Comparison of ENCODE assay signal across 9 mouse cellular contexts in the genomic region with DNA sequence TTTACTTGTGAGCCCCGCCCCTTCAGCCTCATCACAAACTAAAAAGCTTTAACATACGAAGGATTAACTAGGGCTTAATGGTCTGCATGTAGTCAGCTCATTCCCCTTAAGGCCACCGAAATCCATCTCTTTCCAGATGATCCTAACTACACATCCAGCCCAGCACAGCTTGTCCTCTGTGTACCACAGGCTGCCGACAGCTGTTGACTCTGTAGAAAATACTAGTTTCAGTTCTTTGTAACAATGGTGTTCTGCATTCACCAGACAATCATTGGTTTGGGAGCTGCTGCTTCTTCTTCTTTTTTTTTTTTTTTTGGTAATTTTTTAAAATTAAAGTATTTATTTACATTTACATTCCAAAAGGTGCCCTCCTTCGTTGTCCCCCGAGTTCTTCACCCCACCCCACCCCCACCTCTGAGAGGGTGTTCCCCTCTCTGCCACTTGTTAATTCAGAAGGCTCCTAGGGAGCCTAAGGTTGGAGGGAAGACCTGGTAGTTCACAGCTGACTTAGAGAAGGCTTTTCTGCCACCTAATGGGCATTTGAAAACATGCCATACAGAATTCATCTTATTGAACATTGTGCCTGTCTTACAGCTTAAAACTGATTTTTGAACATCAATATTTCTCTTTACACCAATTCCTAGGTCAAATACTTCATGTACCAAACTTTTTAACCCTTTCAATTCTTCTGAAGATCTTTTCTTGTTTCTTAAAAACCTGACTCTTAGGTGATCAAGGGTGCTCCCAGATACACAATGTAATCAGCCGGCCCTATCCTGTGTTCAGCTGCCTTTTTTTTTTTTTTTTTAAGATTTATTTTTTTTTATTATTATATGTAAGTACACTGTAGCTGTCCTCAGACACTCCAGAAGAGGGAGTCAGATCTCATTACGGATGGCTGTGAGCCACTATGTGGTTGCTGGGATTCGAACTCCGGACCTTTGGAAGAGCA. TPM values are rescaled to one million over a fixed set of nuclear protein-coding genes. Genes with fewer than 3 reads are reported as not detected.
DNase-seq lines count a peak whose midpoint lies in the region; ATAC-seq and TF ChIP-seq lines count a peak whose summit lies in the region.
"Had no signal": no experiment of that assay in that cellular context is flagged by ENCODE, and none has a peak within 500 bp of the region (broad histone marks: within the 10 kb centered on the region; RNA-seq: fewer than 3 reads in every experiment).

No protein-coding gene starts in this region.

- no peak overlapping the region for H3K9ac ChIP-seq in stomach, postnatal 0 days (ENCODE audit: low read length)
- H3K9ac ChIP-seq: limb, embryonic 15.5 days had no signal

- H3K27me3 ChIP-seq in stomach, postnatal 0 days (ENCODE audit: control insufficient read depth, insufficient read depth, low read length): no peaks in the 10 kb centered on the region
- H3K27me3 ChIP-seq: limb, embryonic 15.5 days had no signal

- no peaks in the 10 kb centered on the region for H3K9me3 ChIP-seq in stomach, postnatal 0 days (ENCODE audit: control insufficient read depth, low read length)
- H3K9me3 ChIP-seq: limb, embryonic 15.5 days had no signal

- no peaks in the 10 kb centered on the region for H3K4me1 ChIP-seq in stomach, postnatal 0 days (replicated peaks; ENCODE audit: control insufficient read depth, insufficient read depth)
- H3K4me1 ChIP-seq: limb, embryonic 15.5 days had no signal

- H3K27ac ChIP-seq in stomach, postnatal 0 days (replicated peaks): no peak overlapping the region
- H3K27ac ChIP-seq: limb, embryonic 15.5 days had no signal

- intact Hi-C loops in heart, postnatal 25 days (cut with DNase I): loop anchor here (2.0 kb wide), 1 partner anchor 34 kb away; no protein-coding TSS in a partner anchor

- peak; percentile 76 for TF ChIP-seq CTCF in stomach, postnatal 0 days (IDR thresholded peaks at IDR 0.05; ENCODE audit: low read depth)

- no peak overlapping the region for H3K4me2 ChIP-seq in stomach, postnatal 0 days (replicated peaks; ENCODE audit: low read depth)
- H3K4me2 ChIP-seq: limb, embryonic 15.5 days had no signal

- TF ChIP-seq EP300 in stomach, postnatal 0 days (optimal IDR thresholded peaks at IDR 0.05): no peak

- ATAC-seq in inflammation-experienced regulatory T-cells, adult 6 months: peak; percentile 80
- ATAC-seq in stomach, postnatal 0 days (ENCODE audit: low FRiP score, low TSS enrichment): peak; percentile 65; the same call in 1 of the 2 replicates

- peak; percentile 84 for DNase-seq in heart, adult 11 months
- DNase-seq in heart, postnatal 25 days (ENCODE audit: low spot score): no peak
- DNase-seq in 3134 (ENCODE audit: extremely low read depth, insufficient read length, low spot score): peak; percentile 23
- peak; percentile 35 for DNase-seq in Muller cell, postnatal 12 days (ENCODE audit: inconsistent ontology term)
- no peak for DNase-seq in stomach, postnatal 0 days (ENCODE audit: low spot score)
- no peak for DNase-seq in right cerebral cortex, adult 18-20 months
- DNase-seq in adrenal gland, postnatal 14 days: no peak

- 49% methylated on average over 10 of the region's 10 CpGs for WGBS in stomach, postnatal 0 days

- no peak overlapping the region for H3K4me3 ChIP-seq in stomach, postnatal 0 days (ENCODE audit: low read depth, low read length)
- H3K4me3 ChIP-seq: limb, embryonic 15.5 days had no signal

- 0 out of 2 replicates have a peak, but pooled peaks cover 2% of the 10 kb centered on the region for H3K36me3 ChIP-seq in stomach, postnatal 0 days (ENCODE audit: control insufficient read depth, insufficient read depth, low read length)

RNA-seq across cellular contexts. Expression of a gene that starts 23.2 kb away (rescaled TPM):
- total RNA-seq in heart, postnatal 25 days (2021): 10 to 100 TPM; 23.4 to 32.9 TPM
- polyA plus RNA-seq in inflammation-experienced regulatory T-cells, adult 6 months (2017; shearing (Covaris generic)): 10 to 100 TPM; 13.2 to 20.9 (median 15.5) TPM
- 21.1 and 22.3 TPM in 2 replicates for polyA plus RNA-seq in stomach, postnatal 0 days (2015; fragmentation: Nextera tagmentation; extraction: Ambion mirVana)
- total RNA-seq in adrenal gland, postnatal 14 days (2021): 51.3 and 53.4 TPM in 2 replicates

RNA-seq across cellular contexts. Expression of a gene that starts 23.9 kb away (rescaled TPM):
- 10 to 100 TPM; 32.8 to 37.8 TPM for total RNA-seq in heart, postnatal 25 days (2021)
- polyA plus RNA-seq in inflammation-experienced regulatory T-cells, adult 6 months (2017; shearing (Covaris generic)): 10 to 100 TPM; 37.5 to 49.5 (median 40.4) TPM
- polyA plus RNA-seq in stomach, postnatal 0 days (2015; fragmentation: Nextera tagmentation; extraction: Ambion mirVana): 27.6 and 28.5 TPM in 2 replicates
- total RNA-seq in adrenal gland, postnatal 14 days (2021): 48.2 and 51.8 TPM in 2 replicates

RNA-seq across cellular contexts. Expression of a gene that starts 51.8 kb away (rescaled TPM):
- total RNA-seq in heart, postnatal 25 days (2021): 1 to 10 TPM; 6.6 to 6.8 TPM
- polyA plus RNA-seq in inflammation-experienced regulatory T-cells, adult 6 months (2017; shearing (Covaris generic)): 1 to 10 TPM; 4.2 to 6.9 (median 4.8) TPM
- polyA plus RNA-seq in stomach, postnatal 0 days (2015; fragmentation: Nextera tagmentation; extraction: Ambion mirVana): 5.9 and 6.3 TPM in 2 replicates
- total RNA-seq in adrenal gland, postnatal 14 days (2021): 12.5 and 13.4 TPM in 2 replicates

Comparison
In these comparisons a context has a peak if more than half of its experiments do, and no peak if none do; other contexts are left out.
1. DNase-seq: peak in heart, adult 11 months (single experiment), 3134 (single experiment) and Muller cell, postnatal 12 days (single experiment); none in heart, postnatal 25 days (single experiment), stomach, postnatal 0 days (single experiment), right cerebral cortex, adult 18-20 months (single experiment) and adrenal gland, postnatal 14 days (single experiment).